8 mouse cellular contexts compared by ENCODE assay signal in genomic region chr2:26459478-26459877, GRCm38 (mm10). TPM values are rescaled to one million over a fixed set of nuclear protein-coding genes. Genes with fewer than 3 reads are reported as not detected.
A peak's percentile ranks its signal among the peaks of the same experiment; 100 is the strongest.
DNase-seq lines count a peak whose midpoint lies in the region; ATAC-seq and TF ChIP-seq lines count a peak whose summit lies in the region.

No protein-coding gene starts in this region.

- no peak for TF ChIP-seq CTCF in gastrocnemius, adult 2 months (IDR thresholded peaks at IDR 0.05)
- TF ChIP-seq CTCF in E14TG2a.4 (conservative IDR thresholded peaks at IDR 0.05; ENCODE audit: low read length), result no peak

- no peaks in the 10 kb centered on the region for H3K9me3 ChIP-seq in E14TG2a.4 (ENCODE audit: low read length)
- H3K9me3 ChIP-seq in lung, embryonic 16.5 days (ENCODE audit: control insufficient read depth, low read length), result no peaks in the 10 kb centered on the region

- peaks cover 87% of the 10 kb centered on the region for H3K4me1 ChIP-seq in E14TG2a.4 (replicated peaks; ENCODE audit: low read depth, low read length)
- H3K4me1 ChIP-seq in lung, embryonic 16.5 days (replicated peaks; ENCODE audit: control insufficient read depth, insufficient read depth, low read length), result peaks cover 26% of the 10 kb centered on the region

- no peak overlapping the region for H3K4me3 ChIP-seq in gastrocnemius, adult 2 months
- peak overlapping the region; percentile 79 for H3K4me3 ChIP-seq in E14TG2a.4 (replicated peaks; ENCODE audit: low read length)
- H3K4me3 ChIP-seq in lung, embryonic 16.5 days (ENCODE audit: low read length), result no peak overlapping the region

- H3K27me3 ChIP-seq in E14TG2a.4 (ENCODE audit: insufficient read depth, low read length), result no peaks in the 10 kb centered on the region
- no peaks in the 10 kb centered on the region for H3K27me3 ChIP-seq in lung, embryonic 16.5 days (ENCODE audit: control insufficient read depth, insufficient read depth, low read depth, low read length)

- no peak for DNase-seq in gastrocnemius, adult 2 months
- DNase-seq in gastrocnemius, postnatal 25 days, result no peak
- no peak for DNase-seq in adrenal gland, postnatal 14 days
- no peak for DNase-seq in gastrocnemius, postnatal 4 days (ENCODE audit: low spot score in 2 of 2)
- no peak for DNase-seq in left cerebral cortex, postnatal 25 days (ENCODE audit: low spot score in 2 of 2)

- ATAC-seq in granulocyte monocyte progenitor cell, adult 5-6 weeks (replicated peaks; ENCODE audit: poor library complexity, severe bottlenecking), result peak; percentile 38
- peak; percentile 51 for ATAC-seq in lung, embryonic 16.5 days (ENCODE audit: low read depth)

- intact Hi-C loops in gastrocnemius, adult 2 months (cut with DNase I), result no loop called here
- intact Hi-C loops in left cerebral cortex, postnatal 25 days (cut with DNase I), result no loop called here

- H3K36me3 ChIP-seq in E14TG2a.4 (ENCODE audit: insufficient read depth, low read length), result peaks cover 51% of the 10 kb centered on the region
- peaks cover 39% of the 10 kb centered on the region for H3K36me3 ChIP-seq in lung, embryonic 16.5 days (ENCODE audit: control insufficient read depth, insufficient read depth, low read length)

- no peak overlapping the region for H3K4me2 ChIP-seq in lung, embryonic 16.5 days (ENCODE audit: low read depth, low read length)

- H3K27ac ChIP-seq in gastrocnemius, adult 2 months, result peak overlapping the region; percentile 56
- peak overlapping the region; percentile 43 for H3K27ac ChIP-seq in lung, embryonic 16.5 days (ENCODE audit: low read length)

- no peak overlapping the region for H3K9ac ChIP-seq in lung, embryonic 16.5 days (ENCODE audit: low read length)

- WGBS in lung, embryonic 16.5 days, result 29% methylated on average over 6 of the region's 6 CpGs

RNA-seq across cellular contexts. Expression of gene Sec16a, which starts 14.5 kb away (rescaled TPM):
- 10 to 100 TPM; 27.2 to 30.4 TPM for total RNA-seq in gastrocnemius, adult 2 months (2021)
- 10 to 100 TPM; 22.0 to 23.9 TPM for total RNA-seq in gastrocnemius, postnatal 25 days (2021)
- 42.3 and 47.0 TPM in 2 replicates for total RNA-seq in granulocyte monocyte progenitor cell, adult 5-6 weeks (2014; fragmentation: Nextera tagmentation)
- 29.8 and 32.5 TPM in 2 replicates for total RNA-seq in granulocyte monocyte progenitor cell, adult 5-6 weeks (2017)
- polyA plus RNA-seq in lung, embryonic 16.5 days (2015; fragmentation: Nextera tagmentation; extraction: Ambion mirVana), result 21.8 and 23.2 TPM in 2 replicates
- 50.1 and 54.6 TPM in 2 replicates for total RNA-seq in adrenal gland, postnatal 14 days (2021)
- total RNA-seq in gastrocnemius, postnatal 4 days (2021), result 10 to 100 TPM; 40.9 to 45.4 TPM
- 10 to 100 TPM; 43.1 to 49.2 TPM for total RNA-seq in left cerebral cortex, postnatal 25 days (2021)

RNA-seq across cellular contexts. Expression of gene Inpp5e, which starts 50.5 kb away (rescaled TPM):
- 1 to 10 TPM; 7.9 to 9.3 TPM for total RNA-seq in gastrocnemius, adult 2 months (2021)
- 1 to 10 TPM; 6.5 to 7.6 TPM for total RNA-seq in gastrocnemius, postnatal 25 days (2021)
- total RNA-seq in granulocyte monocyte progenitor cell, adult 5-6 weeks (2014; fragmentation: Nextera tagmentation), result 11.2 and 11.6 TPM in 2 replicates
- 4.7 and 6.2 TPM in 2 replicates for total RNA-seq in granulocyte monocyte progenitor cell, adult 5-6 weeks (2017)
- 18.7 and 22.1 TPM in 2 replicates for polyA plus RNA-seq in lung, embryonic 16.5 days (2015; fragmentation: Nextera tagmentation; extraction: Ambion mirVana)
- total RNA-seq in adrenal gland, postnatal 14 days (2021), result 14.5 and 16.9 TPM in 2 replicates
- 10 to 100 TPM; 12.5 to 13.2 TPM for total RNA-seq in gastrocnemius, postnatal 4 days (2021)
- total RNA-seq in left cerebral cortex, postnatal 25 days (2021), result 10 to 100 TPM; 19.9 to 22.4 TPM

RNA-seq across cellular contexts. Expression of gene Notch1, which starts 57.0 kb away (rescaled TPM):
- total RNA-seq in gastrocnemius, adult 2 months (2021), result 10 to 100 TPM in 1 of 2 experiments, 1 to 10 TPM in 1; 6.9 to 11.9 TPM
- 1 to 10 TPM; 7.0 to 9.2 TPM for total RNA-seq in gastrocnemius, postnatal 25 days (2021)
- total RNA-seq in granulocyte monocyte progenitor cell, adult 5-6 weeks (2014; fragmentation: Nextera tagmentation), result 19.2 and 22.6 TPM in 2 replicates
- total RNA-seq in granulocyte monocyte progenitor cell, adult 5-6 weeks (2017), result 8.1 and 8.5 TPM in 2 replicates
- 20.5 and 22.0 TPM in 2 replicates for polyA plus RNA-seq in lung, embryonic 16.5 days (2015; fragmentation: Nextera tagmentation; extraction: Ambion mirVana)
- total RNA-seq in adrenal gland, postnatal 14 days (2021), result 27.5 and 35.7 TPM in 2 replicates
- total RNA-seq in gastrocnemius, postnatal 4 days (2021), result 10 to 100 TPM; 48.4 to 52.9 TPM
- 10 to 100 TPM; 17.4 to 28.9 TPM for total RNA-seq in left cerebral cortex, postnatal 25 days (2021)
